Mouse (Mus musculus): Measurements from ENCODE around the gene Mrpl52.

Gene Mrpl52

GRCm38 (mm10) chr14:54472671-54473070 lies 46.0 kb downstream of the Mrpl52 start:
- no peak for DNase-seq

GRCm38 (mm10) chr14:54474744-54475143 lies 48.0 kb downstream of the Mrpl52 start:
- no peak for DNase-seq

- DNase-seq: peak; percentile 54
Observed at GRCm38 (mm10) chr14:54475941-54476844, 49.5 kb downstream of the Mrpl52 start, which contains the start of gene Rem2. Gene Rem2, plus strand, starts transcription at chr14:54476100.

- no peak for DNase-seq
Observed at GRCm38 (mm10) chr14:54477172-54477909, 50.6 kb downstream of the Mrpl52 start.

Data from kidney, adult 18-20 months (tissue).